Mouse (Mus musculus) ovary, postnatal 14 days (tissue): ENCODE data around the gene S1pr5.
"Not testable (repeated sequence)": the region's sequence is repeated elsewhere in the genome, so short reads cannot be mapped to it uniquely, and the experiment has no call there.

ENCODE experiments used
- DNase-seq: peaks from one replicate; pipeline ENCODE4 v3.0.0; 2022; ENCODE audit warnings: low spot score

Gene S1pr5

GRCm38 (mm10) chr9:21204528-21205272 lies 43.5 kb downstream of the S1pr5 start:
- DNase-seq = no peak

DNA sequence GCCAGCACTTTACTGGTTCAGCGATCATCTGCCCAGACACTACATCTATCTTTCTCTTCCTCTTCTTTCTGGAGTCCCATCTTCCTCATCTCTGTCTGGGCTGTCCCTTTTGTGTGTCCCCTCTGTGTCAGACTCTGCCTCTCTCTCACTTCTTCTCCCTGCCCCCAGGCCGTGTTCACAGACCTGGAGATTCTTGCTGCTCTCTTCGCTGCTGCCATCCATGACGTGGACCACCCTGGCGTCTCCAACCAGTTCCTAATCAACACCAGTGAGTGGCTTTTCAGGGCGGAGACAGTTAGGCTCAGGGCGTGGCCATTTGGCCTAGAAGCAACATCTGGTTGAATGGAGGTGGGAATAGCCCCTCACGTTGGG lies 44.1 kb downstream of the S1pr5 start:
- no peak for DNase-seq

DNA sequence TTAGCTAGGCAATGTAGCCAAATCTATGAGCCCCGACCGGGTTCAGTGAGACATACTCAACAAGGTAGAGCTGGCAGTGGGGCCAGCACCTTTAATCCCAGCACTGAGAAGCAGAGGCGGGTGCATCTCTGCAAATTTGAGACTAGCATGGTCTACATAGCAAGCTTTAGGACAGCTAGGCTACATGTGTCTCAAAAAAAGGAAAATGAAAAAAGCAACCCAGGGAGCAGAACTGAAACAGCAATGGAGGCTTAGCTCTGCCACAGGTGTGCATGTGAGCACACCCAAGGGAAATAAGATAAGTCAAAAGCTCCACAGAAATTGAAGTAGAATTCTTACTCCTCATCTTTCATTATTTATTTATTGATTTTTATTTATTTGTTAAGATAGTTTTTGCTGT lies 49.3 kb downstream of the S1pr5 start:
- no peak for DNase-seq

DNA sequence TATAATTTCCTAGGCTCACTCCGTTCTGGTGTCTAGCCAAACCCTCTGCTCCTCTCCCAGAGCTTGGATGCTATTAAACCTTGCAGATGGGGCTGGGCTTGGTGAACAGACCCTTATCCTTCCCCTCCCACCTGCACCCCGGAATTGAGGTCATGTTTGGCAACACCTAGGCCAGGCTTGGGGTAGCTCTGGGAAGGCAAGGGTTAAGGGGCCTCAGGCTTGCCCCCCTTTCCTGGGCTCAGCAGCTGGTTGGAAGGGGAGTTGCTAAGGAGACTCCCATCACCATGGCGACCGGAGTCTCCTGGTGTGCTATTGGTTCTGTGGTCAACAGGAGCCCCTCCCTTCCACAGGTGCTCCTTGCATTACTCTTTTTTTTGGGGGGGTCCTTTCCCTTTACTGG lies 50.3 kb downstream of the S1pr5 start:
- no peak for DNase-seq

- no peak for DNase-seq
These were observed 51.5 kb downstream of the S1pr5 start for GRCm38 (mm10) chr9:21196521-21197433.

DNA sequence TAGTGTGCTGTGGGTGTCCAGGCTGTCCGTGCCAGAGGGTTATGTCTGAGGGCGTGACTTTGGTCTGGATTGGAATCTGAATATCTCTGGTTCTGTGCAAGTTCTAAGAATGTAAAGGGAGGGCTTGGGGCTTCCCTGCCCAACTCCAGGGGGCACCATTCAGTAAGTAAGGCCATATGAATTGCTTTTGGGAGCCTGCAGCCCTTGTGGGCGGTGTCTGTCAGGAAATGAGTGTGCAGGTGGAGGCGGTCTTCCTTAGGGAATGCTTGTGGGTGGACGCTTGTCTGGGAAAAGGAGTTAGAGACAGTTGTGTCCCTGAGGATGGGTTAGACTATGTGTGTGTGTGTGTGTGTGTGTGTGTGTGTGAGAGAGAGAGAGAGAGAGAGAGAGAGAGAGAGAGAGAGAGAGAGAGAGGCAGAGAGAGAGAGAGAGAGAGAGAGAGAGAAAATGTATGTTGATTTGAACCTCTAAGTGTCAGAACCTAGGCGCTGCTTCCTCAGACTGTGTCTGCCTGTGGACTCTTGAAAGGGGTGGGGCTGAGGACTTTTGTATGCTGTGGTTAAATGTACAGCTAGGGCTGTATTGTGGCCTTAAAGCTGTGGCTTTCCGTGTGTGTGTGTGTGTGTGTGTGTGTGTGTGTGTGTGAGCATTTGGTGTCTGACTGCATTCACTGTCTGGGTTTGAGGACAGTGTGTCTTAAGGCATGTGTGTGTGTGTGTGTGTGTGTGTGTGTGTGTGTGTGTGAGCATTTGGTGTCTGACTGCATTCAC lies 52.3 kb downstream of the S1pr5 start:
- not testable (repeated sequence) for DNase-seq

DNA sequence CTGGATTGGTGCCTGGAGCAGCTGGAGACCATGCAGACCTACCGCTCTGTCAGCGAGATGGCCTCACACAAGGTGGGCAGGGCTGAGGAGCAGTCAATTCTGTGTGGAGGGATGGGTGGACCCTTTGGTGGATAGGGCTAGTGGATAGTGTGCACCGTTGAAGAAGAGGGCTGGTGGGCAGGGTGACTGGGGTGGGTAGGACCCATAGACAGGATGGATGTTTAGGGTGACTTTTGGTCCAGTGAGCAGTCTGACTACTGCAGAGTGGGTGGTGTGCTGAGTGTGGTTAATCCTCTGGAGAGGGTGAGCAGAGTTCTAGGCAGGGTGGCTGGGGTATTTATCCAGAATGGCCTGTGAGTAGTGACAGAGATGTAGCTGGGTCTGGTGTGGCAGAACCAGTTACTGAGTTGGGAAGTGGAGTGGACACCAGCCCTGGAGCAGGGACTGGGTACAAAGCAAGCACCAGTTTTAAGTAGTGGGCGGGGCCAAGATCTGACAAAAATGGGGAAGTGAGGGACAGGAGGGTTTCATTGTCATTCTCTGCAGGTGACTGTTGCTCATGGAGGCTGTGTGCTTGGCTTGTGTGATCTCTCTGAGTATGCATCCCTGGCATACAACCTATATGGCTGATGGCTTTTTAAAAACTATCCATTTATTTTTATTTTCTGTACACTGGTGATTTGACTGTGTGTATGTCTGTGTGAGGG lies 53.3 kb downstream of the S1pr5 start:
- DNase-seq = no peak

GRCm38 (mm10) chr9:21193786-21194185 lies 54.5 kb downstream of the S1pr5 start:
- DNase-seq = no peak
